Mouse (Mus musculus) heart, adult 2 months (tissue): ENCODE results near the gene Atxn3.

ENCODE experiments used
- CTCF ChIP-seq: fragments of 200-600 bp; IDR thresholded peaks from 2 replicates; pipeline ENCODE4 v1.8.1; 2022; ENCODE audit warnings: antibody characterized with exemption, mild to moderate bottlenecking, moderate library complexity
- POLR2A ChIP-seq: fragments of 200-500 bp; IDR thresholded peaks from 2 replicates; pipeline ENCODE4 v1.6.1; 2011; ENCODE audit warnings: mild to moderate bottlenecking, low read depth, low read length, control low read depth; ENCODE audit not compliant: insufficient read depth

DNA sequence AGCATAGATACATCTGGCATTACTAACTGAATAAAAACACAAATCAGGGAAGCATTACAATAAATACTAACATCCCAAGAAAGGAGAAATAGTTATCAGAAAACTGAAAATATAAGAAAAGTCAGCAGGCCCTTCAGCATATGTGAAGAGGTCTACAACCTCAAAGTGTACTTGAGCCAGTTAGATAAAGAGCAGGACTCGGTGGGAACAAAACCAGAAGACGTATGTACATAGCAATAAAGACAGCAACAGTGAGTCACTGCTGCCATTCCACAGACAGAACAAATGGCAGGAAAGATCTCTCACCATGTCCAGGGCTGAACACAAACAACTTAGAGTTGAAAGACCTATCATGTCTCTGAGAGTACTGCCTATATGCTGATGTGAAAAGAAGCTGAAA, 69.7 kb downstream of the Atxn3 start:
- no peak for TF ChIP-seq POLR2A
- no peak for TF ChIP-seq CTCF
